Mouse (Mus musculus): ENCODE results near the gene Gen1. TPM values are rescaled to one million over a fixed set of nuclear protein-coding genes. Genes with fewer than 3 reads are reported as not detected.
A peak's percentile ranks its signal among the peaks of the same experiment; 100 is the strongest.

The Gen1 gene
- polyA plus RNA-seq, 1 experiment: 1.0 TPM

DNA sequence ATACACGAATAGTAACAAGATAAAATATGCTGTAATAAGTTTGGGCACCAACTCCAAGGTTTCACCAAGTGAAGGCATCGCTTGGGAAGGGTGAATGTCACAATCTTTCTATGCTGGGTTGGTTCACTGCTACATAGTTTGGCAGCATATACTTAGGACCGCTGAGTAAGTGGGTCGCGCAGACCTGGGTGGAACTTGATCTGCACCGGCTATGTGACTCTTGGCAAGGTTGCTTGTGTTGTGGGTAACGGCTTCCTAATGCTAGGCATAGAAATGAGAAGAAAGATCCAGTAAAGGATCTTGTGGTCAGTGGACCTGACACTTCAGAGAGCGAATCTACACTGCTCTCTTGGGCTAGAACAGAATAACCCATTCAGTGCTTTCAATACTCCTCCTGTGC, 63.1 kb downstream of the Gen1 start:
- Histone ChIP-seq H3K27ac (ENCODE audit: control insufficient read depth, insufficient read depth, low read depth, low read length) (no peak overlapping the region), H3K27me3 (ENCODE audit: control insufficient read depth, insufficient read depth, low read length) (no peaks in the 10 kb centered on the region), H3K4me1 (ENCODE audit: control insufficient read depth, insufficient read depth, low read length) (no peaks in the 10 kb centered on the region; the same call in 1 of the 2 replicates), H3K36me3 (ENCODE audit: control insufficient read depth, insufficient read depth, low read length) (no peaks in the 10 kb centered on the region), H3K4me3 (ENCODE audit: control insufficient read depth, low read depth, low read length) (no peak overlapping the region)
- TF ChIP-seq POLR2A (IDR thresholded peaks at IDR 0.05; ENCODE audit: control insufficient read depth, low read depth, low read length) (no peak), CTCF (IDR thresholded peaks at IDR 0.05; ENCODE audit: control insufficient read depth, insufficient read depth, insufficient replicate concordance, low read depth, low read length) (no peak)

DNA sequence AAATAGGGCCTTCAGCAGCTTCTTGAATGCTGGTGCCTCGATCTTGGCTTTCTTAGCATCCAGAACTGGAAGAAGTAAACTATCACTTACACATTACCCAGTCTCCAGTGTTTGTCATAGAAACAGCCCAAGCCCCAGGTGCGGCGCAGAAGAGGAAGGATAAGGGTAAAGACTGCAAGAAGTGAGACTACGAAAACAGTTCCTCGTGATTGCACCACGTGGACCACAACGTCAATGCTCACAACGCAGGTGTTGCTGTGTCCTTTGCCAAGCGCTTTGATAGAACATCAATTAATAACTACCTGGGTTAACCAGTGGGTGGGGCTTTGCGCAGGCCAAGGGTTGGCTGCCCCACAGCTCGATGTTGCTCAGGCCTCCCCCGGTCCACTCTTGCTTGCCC, 64.9 kb downstream of the Gen1 start:
- no peak for TF ChIP-seq CTCF (IDR thresholded peaks at IDR 0.05; ENCODE audit: control insufficient read depth, insufficient read depth, insufficient replicate concordance, low read depth, low read length)
- no peak for TF ChIP-seq POLR2A (IDR thresholded peaks at IDR 0.05; ENCODE audit: control insufficient read depth, low read depth, low read length)
- H3K36me3 ChIP-seq (ENCODE audit: control insufficient read depth, insufficient read depth, low read length): no peaks in the 10 kb centered on the region

DNA sequence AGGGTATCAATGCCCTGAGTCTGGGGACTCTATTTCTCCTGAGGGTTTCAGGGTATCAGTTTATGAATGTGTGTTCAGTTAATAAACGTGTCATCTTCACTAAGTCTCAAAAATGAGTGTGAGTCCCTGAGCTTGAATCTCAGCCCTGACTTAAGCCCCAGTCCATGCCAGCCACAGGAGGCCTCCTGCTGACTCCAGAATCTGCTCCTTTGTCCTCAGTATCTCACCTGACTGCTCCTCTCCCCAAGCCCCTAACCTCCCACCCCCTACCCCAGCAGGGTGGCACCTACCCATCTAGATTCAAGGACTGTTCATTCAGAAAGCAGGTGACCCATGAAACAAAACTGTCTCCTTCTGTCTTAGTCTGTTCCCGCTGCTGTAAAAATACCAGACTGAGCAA, 67.0 kb downstream of the Gen1 start:
- Histone ChIP-seq H3K27ac (ENCODE audit: control insufficient read depth, insufficient read depth, low read depth, low read length) (no peak overlapping the region), H3K36me3 (ENCODE audit: control insufficient read depth, insufficient read depth, low read length) (no peaks in the 10 kb centered on the region), H3K4me1 (ENCODE audit: control insufficient read depth, insufficient read depth, low read length) (peaks cover 2% of the 10 kb centered on the region; the same call in 1 of the 2 replicates), H3K27me3 (ENCODE audit: control insufficient read depth, insufficient read depth, low read length) (no peaks in the 10 kb centered on the region), H3K4me3 (ENCODE audit: control insufficient read depth, low read depth, low read length) (no peak overlapping the region)
- no peak for TF ChIP-seq POLR2A (IDR thresholded peaks at IDR 0.05; ENCODE audit: control insufficient read depth, low read depth, low read length)

More for the DNA sequence above, 64.9 kb downstream of the Gen1 start:
- Histone ChIP-seq H3K4me3 (ENCODE audit: control insufficient read depth, low read depth, low read length) (no peak overlapping the region), H3K27me3 (ENCODE audit: control insufficient read depth, insufficient read depth, low read length) (no peaks in the 10 kb centered on the region), H3K4me1 (ENCODE audit: control insufficient read depth, insufficient read depth, low read length) (peaks cover 2% of the 10 kb centered on the region; the same call in 1 of the 2 replicates), H3K27ac (ENCODE audit: control insufficient read depth, insufficient read depth, low read depth, low read length) (no peak overlapping the region)

DNA sequence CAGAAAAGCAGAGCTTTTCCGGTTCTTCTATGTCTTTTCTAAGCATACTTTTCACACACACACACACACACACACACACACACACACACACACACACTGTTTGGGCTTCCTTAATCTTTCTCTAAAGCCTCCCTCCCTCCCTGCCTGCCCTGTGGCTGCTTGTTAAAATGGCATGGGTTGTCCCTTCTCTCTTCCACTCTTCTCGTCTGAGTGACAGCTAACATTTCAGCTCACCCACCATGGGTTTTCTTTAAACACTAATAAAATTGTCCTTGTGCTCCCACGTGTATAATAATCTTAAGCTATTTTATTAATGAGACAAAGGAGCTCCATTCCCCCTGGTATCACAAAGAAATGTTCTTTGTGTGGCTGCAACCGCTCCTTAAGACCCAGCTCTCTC, 67.6 kb downstream of the Gen1 start:
- Histone ChIP-seq H3K4me3 (ENCODE audit: control insufficient read depth, low read depth, low read length) (no peak overlapping the region), H3K4me1 (ENCODE audit: control insufficient read depth, insufficient read depth, low read length) (peaks cover 2% of the 10 kb centered on the region; the same call in 1 of the 2 replicates), H3K27ac (ENCODE audit: control insufficient read depth, insufficient read depth, low read depth, low read length) (no peak overlapping the region), H3K36me3 (ENCODE audit: control insufficient read depth, insufficient read depth, low read length) (no peaks in the 10 kb centered on the region), H3K27me3 (ENCODE audit: control insufficient read depth, insufficient read depth, low read length) (no peaks in the 10 kb centered on the region)
- TF ChIP-seq CTCF (IDR thresholded peaks at IDR 0.05; ENCODE audit: control insufficient read depth, insufficient read depth, insufficient replicate concordance, low read depth, low read length) (no peak), POLR2A (IDR thresholded peaks at IDR 0.05; ENCODE audit: control insufficient read depth, low read depth, low read length) (no peak)

DNA sequence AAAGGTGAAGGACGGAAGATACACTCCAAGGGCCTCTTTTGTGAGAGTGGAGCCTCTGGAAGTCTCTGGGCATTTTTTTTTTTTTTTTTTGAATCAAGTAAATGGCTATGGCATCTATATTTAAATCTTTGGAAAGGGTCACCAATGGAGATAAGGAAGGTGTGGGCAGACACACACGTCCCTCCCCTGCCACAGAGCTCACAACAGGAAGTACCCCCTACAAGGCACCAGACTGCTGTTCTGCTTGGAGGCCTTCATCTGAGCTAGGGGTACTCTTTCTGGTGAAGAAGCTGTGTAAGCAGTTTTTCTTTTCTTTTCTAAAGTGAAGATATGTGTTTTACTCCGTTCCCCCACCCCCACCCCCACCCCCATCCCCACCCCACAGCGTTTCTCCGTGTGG, 68.8 kb downstream of the Gen1 start:
- TF ChIP-seq POLR2A (IDR thresholded peaks at IDR 0.05; ENCODE audit: control insufficient read depth, low read depth, low read length) (no peak), CTCF (IDR thresholded peaks at IDR 0.05; ENCODE audit: control insufficient read depth, insufficient read depth, insufficient replicate concordance, low read depth, low read length) (no peak)
- Histone ChIP-seq H3K27ac (ENCODE audit: control insufficient read depth, insufficient read depth, low read depth, low read length) (no peak overlapping the region), H3K4me1 (ENCODE audit: control insufficient read depth, insufficient read depth, low read length) (peaks cover 2% of the 10 kb centered on the region; the same call in 1 of the 2 replicates), H3K36me3 (ENCODE audit: control insufficient read depth, insufficient read depth, low read length) (no peaks in the 10 kb centered on the region), H3K27me3 (ENCODE audit: control insufficient read depth, insufficient read depth, low read length) (no peaks in the 10 kb centered on the region), H3K4me3 (ENCODE audit: control insufficient read depth, low read depth, low read length) (no peak overlapping the region)

DNA sequence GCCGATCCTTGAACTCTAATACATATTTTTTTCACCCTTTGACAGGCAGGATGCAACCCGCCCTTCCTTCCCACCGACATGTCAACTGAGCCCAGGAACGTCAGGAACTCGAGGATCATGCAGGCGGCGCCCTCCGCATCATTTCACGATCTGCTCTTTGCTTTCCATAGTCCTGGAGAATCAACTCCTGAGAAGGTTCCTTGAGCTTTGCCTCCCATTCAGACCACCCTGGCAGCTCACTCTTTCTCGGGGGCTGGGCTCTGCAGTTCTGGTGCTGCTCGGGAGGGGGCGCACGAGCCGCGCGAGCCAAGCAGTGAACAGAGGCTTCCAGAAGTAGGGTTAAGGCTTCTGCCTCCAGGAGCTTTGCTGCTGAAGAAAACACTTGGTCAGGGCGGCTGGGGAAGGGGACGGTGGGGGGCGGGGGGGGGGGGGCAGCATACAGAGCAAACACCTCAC, 69.4 kb downstream of the Gen1 start:
- Histone ChIP-seq H3K27ac (ENCODE audit: control insufficient read depth, insufficient read depth, low read depth, low read length) (no peak overlapping the region), H3K4me1 (ENCODE audit: control insufficient read depth, insufficient read depth, low read length) (peaks cover 2% of the 10 kb centered on the region; the same call in 1 of the 2 replicates), H3K36me3 (ENCODE audit: control insufficient read depth, insufficient read depth, low read length) (no peaks in the 10 kb centered on the region), H3K4me3 (ENCODE audit: control insufficient read depth, low read depth, low read length) (peak overlapping the region; percentile 49), H3K27me3 (ENCODE audit: control insufficient read depth, insufficient read depth, low read length) (no peaks in the 10 kb centered on the region)
- TF ChIP-seq CTCF (IDR thresholded peaks at IDR 0.05; ENCODE audit: control insufficient read depth, insufficient read depth, insufficient replicate concordance, low read depth, low read length) (peak; percentile 89), POLR2A (IDR thresholded peaks at IDR 0.05; ENCODE audit: control insufficient read depth, low read depth, low read length) (no peak)

DNA sequence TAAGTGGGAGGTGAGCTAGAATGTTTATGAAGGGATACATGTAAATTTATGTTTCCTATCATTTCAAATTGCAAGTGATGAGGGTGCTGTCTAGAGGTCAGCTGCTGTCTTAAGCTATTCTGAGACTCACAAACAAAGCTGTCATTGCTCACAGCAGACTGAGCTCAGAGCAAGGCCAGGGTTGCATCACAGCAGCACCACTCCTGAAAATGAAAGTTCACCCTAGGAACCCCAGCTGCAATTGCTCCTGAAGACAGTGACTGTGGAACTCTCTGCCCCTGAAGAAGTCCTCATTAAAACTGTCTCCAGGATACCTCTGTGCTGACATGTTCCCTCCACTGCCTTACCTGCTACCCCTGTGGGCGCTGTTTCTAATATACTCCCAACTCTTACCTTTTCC, 70.6 kb downstream of the Gen1 start:
- Histone ChIP-seq H3K27me3 (ENCODE audit: control insufficient read depth, insufficient read depth, low read length) (no peaks in the 10 kb centered on the region), H3K4me3 (ENCODE audit: control insufficient read depth, low read depth, low read length) (no peak overlapping the region), H3K4me1 (ENCODE audit: control insufficient read depth, insufficient read depth, low read length) (peaks cover 2% of the 10 kb centered on the region; the same call in 1 of the 2 replicates), H3K27ac (ENCODE audit: control insufficient read depth, insufficient read depth, low read depth, low read length) (no peak overlapping the region), H3K36me3 (ENCODE audit: control insufficient read depth, insufficient read depth, low read length) (no peaks in the 10 kb centered on the region)
- TF ChIP-seq POLR2A (IDR thresholded peaks at IDR 0.05; ENCODE audit: control insufficient read depth, low read depth, low read length) (no peak), CTCF (IDR thresholded peaks at IDR 0.05; ENCODE audit: control insufficient read depth, insufficient read depth, insufficient replicate concordance, low read depth, low read length) (no peak)

Other genes with a start within 250 kb of the Gen1 start
- gene Kcns3, start 114.7 kb downstream of the Gen1 start, polyA plus RNA-seq (2012; rRNA removed): 0.12 and 0.18 TPM in 2 replicates
- gene Msgn1, start 56.8 kb downstream of the Gen1 start, polyA plus RNA-seq (2012; rRNA removed): not detected in 2 replicates
- 38.1 and 41.3 TPM in 2 replicates for gene Smc6, start 85 bp upstream of the Gen1 start, polyA plus RNA-seq (2012; rRNA removed)
- gene Vsnl1, start 170.8 kb upstream of the Gen1 start, polyA plus RNA-seq (2012; rRNA removed): not detected in 2 replicates
- gene Rad51ap2, start 190.3 kb upstream of the Gen1 start, polyA plus RNA-seq (2012; rRNA removed): 0.34 and 0.67 TPM in 2 replicates